Mouse (Mus musculus) forebrain, embryonic 12.5 days (tissue): ENCODE measurements around the gene Irf2. TPM values are rescaled to one million over a fixed set of nuclear protein-coding genes. Genes with fewer than 3 reads are reported as not detected.

Source experiments
- ATAC-seq: fragments of 200-750 bp; cut with Nextera tagmentation; 2 replicates; pipeline ENCODE4 v1.8.0; 2017; ENCODE audit warnings: moderate TSS enrichment; ENCODE audit not compliant: low FRiP score
- H3K27ac ChIP-seq: fragments of 300-500 bp; sonication (generic); 2 replicates; pipeline ENCODE4 v1.5.1; 2016; ENCODE audit warnings: mild to moderate bottlenecking
- H3K27me3 ChIP-seq: fragments of 300-500 bp; sonication (generic); 2 replicates; pipeline ENCODE4 v1.6.1; 2016; ENCODE audit warnings: mild to moderate bottlenecking
- H3K36me3 ChIP-seq: fragments of 300-500 bp; sonication (generic); replicated peaks from 2 replicates; pipeline ENCODE4 v1.6.1; 2016; ENCODE audit warnings: mild to moderate bottlenecking
- H3K4me1 ChIP-seq: fragments of 300-500 bp; sonication (generic); 2 replicates; pipeline ENCODE4 v1.6.1; 2016
- H3K4me2 ChIP-seq: fragments of 300-500 bp; sonication (generic); 2 replicates; pipeline ENCODE4 v1.6.1; 2016; ENCODE audit warnings: mild to moderate bottlenecking, moderate library complexity
- H3K4me3 ChIP-seq: fragments of 300-500 bp; sonication (generic); replicated peaks from 2 replicates; pipeline ENCODE4 v1.5.1; 2016; ENCODE audit warnings: mild to moderate bottlenecking
- H3K9ac ChIP-seq: fragments of 300-500 bp; sonication (generic); 2 replicates; pipeline ENCODE4 v1.6.1; 2016; ENCODE audit warnings: mild to moderate bottlenecking
- H3K9me3 ChIP-seq: fragments of 300-500 bp; sonication (generic); 2 replicates; pipeline ENCODE4 v1.6.1; 2016
- WGBS: fragments of 180-500 bp; shearing (Covaris S2); methylation state at CpG from one replicate; pipeline ENCODE4 v1.1.7; 2016; 5-methylcytosine and 5-hydroxymethylcytosine counted together
- polyA plus RNA-seq: library from polyadenylated mRNA; unstranded; fragments of >200 nt; fragmentation: Nextera tagmentation; extraction: Ambion mirVana; gene quantifications from 2 replicates; pipeline ENCODE4 v1.2.1, GENCODE M21; 2016

Gene Irf2
- polyA plus RNA-seq, 1 experiment from 2014 or later, result 11.7 TPM

GRCm38 (mm10) chr8:46828734-46829413 lies 89.3 kb downstream of the Irf2 start:
- Histone ChIP-seq H3K9ac (no peak overlapping the region), H3K4me3 (no peak overlapping the region), H3K4me2 (no peak overlapping the region), H3K27me3 (no peaks in the 10 kb centered on the region), H3K27ac (no peak overlapping the region), H3K36me3 (0 out of 2 replicates have a peak, but pooled peaks cover 6% of the 10 kb centered on the region), H3K4me1 (no peaks in the 10 kb centered on the region), H3K9me3 (no peaks in the 10 kb centered on the region)
- ATAC-seq, result no peak
- WGBS, result 93% methylated on average over 7 of the region's 7 CpGs

- no peak overlapping the region for H3K27ac ChIP-seq
- H3K4me1 ChIP-seq, result no peaks in the 10 kb centered on the region; the same call in 1 of the 2 replicates
- H3K4me3 ChIP-seq, result no peak overlapping the region
- H3K36me3 ChIP-seq, result 0 out of 2 replicates have a peak, but pooled peaks cover under 1% of the 10 kb centered on the region
- no peaks in the 10 kb centered on the region for H3K27me3 ChIP-seq
- H3K9me3 ChIP-seq, result no peaks in the 10 kb centered on the region
- H3K9ac ChIP-seq, result no peak overlapping the region
- no peak overlapping the region for H3K4me2 ChIP-seq
- 80% methylated on average over 6 of the region's 6 CpGs for WGBS
- ATAC-seq, result no peak
These were observed 90.0 kb downstream of the Irf2 start for GRCm38 (mm10) chr8:46829414-46830111.

- H3K4me2 ChIP-seq, result no peak overlapping the region
- no peak overlapping the region for H3K9ac ChIP-seq
- ATAC-seq, result no peak
- no peaks in the 10 kb centered on the region for H3K9me3 ChIP-seq
- H3K27me3 ChIP-seq, result no peaks in the 10 kb centered on the region
- H3K36me3 ChIP-seq, result no peaks in the 10 kb centered on the region
- WGBS, result 91% methylated on average over 11 of the region's 11 CpGs
- H3K27ac ChIP-seq, result no peak overlapping the region
- H3K4me3 ChIP-seq, result no peak overlapping the region
- no peaks in the 10 kb centered on the region; the same call in 1 of the 2 replicates for H3K4me1 ChIP-seq
These were observed 90.8 kb downstream of the Irf2 start for GRCm38 (mm10) chr8:46830112-46830855.

- no peak overlapping the region for H3K4me3 ChIP-seq
- no peak for ATAC-seq
- H3K4me1 ChIP-seq, result no peaks in the 10 kb centered on the region; the same call in none of the 2 replicates
- H3K36me3 ChIP-seq, result no peaks in the 10 kb centered on the region
- no peaks in the 10 kb centered on the region for H3K9me3 ChIP-seq
- 88% methylated on average over 5 of the region's 5 CpGs for WGBS
- no peak overlapping the region for H3K27ac ChIP-seq
- no peaks in the 10 kb centered on the region for H3K27me3 ChIP-seq
- no peak overlapping the region for H3K9ac ChIP-seq
- no peak overlapping the region for H3K4me2 ChIP-seq
These were observed 92.4 kb downstream of the Irf2 start for GRCm38 (mm10) chr8:46831916-46832315.

GRCm38 (mm10) chr8:46832399-46832798 lies 92.9 kb downstream of the Irf2 start:
- H3K36me3 ChIP-seq, result no peaks in the 10 kb centered on the region
- no peaks in the 10 kb centered on the region for H3K27me3 ChIP-seq
- no peak overlapping the region for H3K27ac ChIP-seq
- WGBS, result 82% methylated on average over 3 of the region's 3 CpGs
- H3K4me1 ChIP-seq, result no peaks in the 10 kb centered on the region; the same call in none of the 2 replicates
- H3K9ac ChIP-seq, result no peak overlapping the region
- no peak overlapping the region for H3K4me2 ChIP-seq
- H3K9me3 ChIP-seq, result no peaks in the 10 kb centered on the region
- ATAC-seq, result no peak
- no peak overlapping the region for H3K4me3 ChIP-seq

GRCm38 (mm10) chr8:46833763-46834162 lies 94.2 kb downstream of the Irf2 start:
- H3K27me3 ChIP-seq, result no peaks in the 10 kb centered on the region
- H3K9me3 ChIP-seq, result no peaks in the 10 kb centered on the region
- H3K4me1 ChIP-seq, result no peaks in the 10 kb centered on the region; the same call in none of the 2 replicates
- WGBS, result 42% methylated on average over 4 of the region's 4 CpGs
- H3K27ac ChIP-seq, result no peak overlapping the region
- no peak overlapping the region for H3K4me2 ChIP-seq
- no peak overlapping the region for H3K4me3 ChIP-seq
- H3K36me3 ChIP-seq, result no peaks in the 10 kb centered on the region
- H3K9ac ChIP-seq, result no peak overlapping the region
- ATAC-seq, result no peak

- Histone ChIP-seq H3K27me3 (no peaks in the 10 kb centered on the region), H3K9me3 (no peaks in the 10 kb centered on the region), H3K4me2 (no peak overlapping the region), H3K4me1 (no peaks in the 10 kb centered on the region; the same call in none of the 2 replicates), H3K9ac (no peak overlapping the region), H3K27ac (no peak overlapping the region), H3K36me3 (no peaks in the 10 kb centered on the region), H3K4me3 (no peak overlapping the region)
- ATAC-seq, result no peak
- WGBS, result 83% methylated on average over 3 of the region's 3 CpGs
These were observed 94.9 kb downstream of the Irf2 start for GRCm38 (mm10) chr8:46834440-46834839.

GRCm38 (mm10) chr8:46836011-46836652 lies 96.6 kb downstream of the Irf2 start:
- H3K4me3 ChIP-seq, result no peak overlapping the region
- no peaks in the 10 kb centered on the region for H3K27me3 ChIP-seq
- 84% methylated on average over 8 of the region's 8 CpGs for WGBS
- H3K27ac ChIP-seq, result no peak overlapping the region
- H3K36me3 ChIP-seq, result no peaks in the 10 kb centered on the region
- ATAC-seq, result no peak
- no peaks in the 10 kb centered on the region for H3K9me3 ChIP-seq
- no peak overlapping the region for H3K4me2 ChIP-seq
- H3K4me1 ChIP-seq, result no peaks in the 10 kb centered on the region; the same call in none of the 2 replicates
- H3K9ac ChIP-seq, result no peak overlapping the region

- Histone ChIP-seq H3K9ac (no peak overlapping the region), H3K36me3 (no peaks in the 10 kb centered on the region), H3K27me3 (no peaks in the 10 kb centered on the region), H3K27ac (no peak overlapping the region), H3K4me2 (no peak overlapping the region), H3K4me3 (no peak overlapping the region), H3K4me1 (no peaks in the 10 kb centered on the region; the same call in none of the 2 replicates), H3K9me3 (no peaks in the 10 kb centered on the region)
- no peak for ATAC-seq
- WGBS, result 79% methylated on average over 5 of the region's 5 CpGs
These were observed 97.4 kb downstream of the Irf2 start for GRCm38 (mm10) chr8:46836949-46837348.

GRCm38 (mm10) chr8:46838052-46838451 lies 98.5 kb downstream of the Irf2 start:
- Histone ChIP-seq H3K27me3 (no peaks in the 10 kb centered on the region), H3K4me2 (no peak overlapping the region), H3K4me3 (no peak overlapping the region), H3K9me3 (no peaks in the 10 kb centered on the region), H3K4me1 (no peaks in the 10 kb centered on the region; the same call in none of the 2 replicates), H3K9ac (no peak overlapping the region), H3K27ac (no peak overlapping the region), H3K36me3 (no peaks in the 10 kb centered on the region)
- ATAC-seq, result no peak
- WGBS, result 92% methylated on average over 5 of the region's 5 CpGs

GRCm38 (mm10) chr8:46840390-46840789 lies 100.9 kb downstream of the Irf2 start:
- no peak for ATAC-seq
- H3K36me3 ChIP-seq, result no peaks in the 10 kb centered on the region
- WGBS, result 91% methylated on average over 4 of the region's 4 CpGs

GRCm38 (mm10) chr8:46840791-46841190 lies 101.3 kb downstream of the Irf2 start:
- Histone ChIP-seq H3K4me2 (no peak overlapping the region), H3K4me3 (no peak overlapping the region), H3K27me3 (no peaks in the 10 kb centered on the region), H3K9ac (no peak overlapping the region), H3K9me3 (no peaks in the 10 kb centered on the region), H3K36me3 (peaks cover 3% of the 10 kb centered on the region; the same call in 1 of the 2 replicates), H3K27ac (no peak overlapping the region), H3K4me1 (no peaks in the 10 kb centered on the region; the same call in 1 of the 2 replicates)
- 80% methylated on average over 10 of the region's 10 CpGs for WGBS
- no peak for ATAC-seq

More at GRCm38 (mm10) chr8:46840390-46840789, 100.9 kb downstream of the Irf2 start:
- Histone ChIP-seq H3K4me3 (no peak overlapping the region), H3K27me3 (no peaks in the 10 kb centered on the region), H3K9ac (no peak overlapping the region), H3K4me2 (no peak overlapping the region), H3K4me1 (no peaks in the 10 kb centered on the region; the same call in none of the 2 replicates), H3K9me3 (no peaks in the 10 kb centered on the region), H3K27ac (no peak overlapping the region)
